Mouse (Mus musculus): ENCODE data around the gene Fbxo2.

DNA sequence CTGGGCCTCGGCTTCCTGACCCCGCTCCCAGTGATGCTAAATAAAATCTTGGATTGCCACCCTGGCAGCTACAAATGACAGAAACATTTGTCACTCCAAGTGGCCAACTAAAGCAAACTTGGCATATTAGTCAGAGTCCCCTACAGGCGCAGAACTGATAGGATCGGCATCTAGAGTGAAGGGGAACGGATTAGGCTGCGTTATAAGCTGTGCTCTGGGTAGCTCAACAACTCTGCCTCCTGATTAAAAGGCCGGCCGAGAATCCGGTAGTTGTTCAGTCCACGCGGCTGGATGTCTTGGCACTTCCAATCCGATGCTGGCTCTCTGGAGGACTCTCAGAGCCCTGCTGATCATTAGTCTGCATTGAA is 14.1 kb downstream of the Fbxo2 start:
- TF ChIP-seq CTCF (IDR thresholded peaks at IDR 0.05; ENCODE audit: borderline replicate concordance, control insufficient read depth, extremely low read depth, insufficient read depth, low read length, poor library complexity) = no peak
- no peak for TF ChIP-seq POLR2A (IDR thresholded peaks at IDR 0.05; ENCODE audit: control insufficient read depth, extremely low read depth, insufficient read depth, low read length, poor library complexity)

Measured in thymus, adult 2 months (tissue).